Mouse (Mus musculus): ENCODE data around the gene Tmem198.

GRCm38 (mm10) chr1:75480036-75480435 is 704 bp downstream of the Tmem198 start:
- no peak for TF ChIP-seq TAL1 (IDR thresholded peaks at IDR 0.05; ENCODE audit: low read length)
- TF ChIP-seq GATA1 (IDR thresholded peaks at IDR 0.05; ENCODE audit: low read length), result no peak
